Mouse (Mus musculus): ENCODE measurements around the gene Pnpla6.

- no peak for TF ChIP-seq CTCF (IDR thresholded peaks at IDR 0.05; ENCODE audit: low read depth, low read length)
- no peak for TF ChIP-seq POLR2A (IDR thresholded peaks at IDR 0.05; ENCODE audit: insufficient read depth, low read length)
Measured at GRCm38 (mm10) chr8:3530816-3531215, 15.6 kb downstream of the Pnpla6 start.

All from ES-Bruce4 (cell line).